Mouse (Mus musculus): ENCODE results near the gene Gm12216.
"Not testable (repeated sequence)": the region's sequence is repeated elsewhere in the genome, so short reads cannot be mapped to it uniquely, and the experiment has no call there.

GRCm38 (mm10) chr11:53873909-53874704 is 15.1 kb upstream of the Gm12216 start:
- TF ChIP-seq CTCF, POLR2A (IDR thresholded peaks at IDR 0.05; ENCODE audit: extremely low read depth, insufficient read depth, low read length): not testable (repeated sequence)
